Mouse (Mus musculus): ENCODE results near the gene Rapgef1. TPM values are rescaled to one million over a fixed set of nuclear protein-coding genes. Genes with fewer than 3 reads are reported as not detected.
A peak's percentile ranks its signal among the peaks of the same experiment; 100 is the strongest.

The Rapgef1 gene
- polyA plus RNA-seq, 1 experiment, result 58.8 TPM

DNA sequence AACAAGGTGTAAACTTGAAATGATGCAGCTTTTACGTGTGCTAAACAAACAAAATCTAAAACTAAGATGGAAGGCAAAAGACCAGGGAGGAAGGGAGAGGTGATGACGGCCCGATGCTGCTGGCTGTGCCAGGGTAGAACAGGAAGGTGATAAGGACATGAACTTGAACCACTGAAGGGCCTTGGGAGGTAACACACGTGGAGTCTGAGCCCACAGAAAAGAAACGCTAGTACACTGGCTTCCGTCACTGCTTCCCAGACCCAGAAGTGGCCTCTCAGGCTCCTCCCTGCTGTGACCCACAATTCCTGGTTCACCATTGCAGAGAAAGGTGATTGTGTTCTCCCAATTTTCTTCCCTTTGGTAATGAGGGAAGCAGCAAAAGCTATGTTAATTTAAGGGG lies 13.1 kb upstream of the Rapgef1 start:
- Histone ChIP-seq H3K27ac (ENCODE audit: control insufficient read depth, insufficient read depth, low read depth, low read length) (no peak overlapping the region), H3K27me3 (ENCODE audit: control insufficient read depth, insufficient read depth, low read length) (no peaks in the 10 kb centered on the region), H3K4me3 (ENCODE audit: control insufficient read depth, low read depth, low read length) (peak overlapping the region; percentile 49), H3K36me3 (ENCODE audit: control insufficient read depth, insufficient read depth, low read length) (no peaks in the 10 kb centered on the region), H3K4me1 (ENCODE audit: control insufficient read depth, insufficient read depth, low read length) (no peaks in the 10 kb centered on the region; the same call in 1 of the 2 replicates)
- TF ChIP-seq CTCF (IDR thresholded peaks at IDR 0.05; ENCODE audit: control insufficient read depth, insufficient read depth, insufficient replicate concordance, low read depth, low read length) (no peak), POLR2A (IDR thresholded peaks at IDR 0.05; ENCODE audit: control insufficient read depth, low read depth, low read length) (no peak)

DNA sequence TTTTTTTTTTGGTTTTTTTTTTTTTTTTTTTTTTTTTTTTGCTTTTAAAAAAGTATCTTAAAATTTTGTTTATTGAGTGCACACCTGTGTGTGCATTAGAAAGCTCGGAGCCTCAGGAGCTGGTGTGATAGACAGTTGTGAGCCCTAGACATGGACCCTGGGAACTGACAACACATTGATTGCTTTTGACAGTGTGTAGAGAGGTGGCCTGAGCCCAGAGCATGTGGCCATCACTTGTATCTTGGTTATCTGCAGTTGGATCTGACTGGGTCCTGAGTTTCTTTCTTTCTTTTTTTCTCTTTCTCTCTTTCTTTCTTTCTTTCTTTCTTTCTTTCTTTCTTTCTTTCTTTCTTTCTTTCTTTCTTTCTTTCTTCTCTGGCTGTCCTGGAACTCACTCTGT lies 2.2 kb upstream of the Rapgef1 start:
- Histone ChIP-seq H3K4me1 (ENCODE audit: control insufficient read depth, insufficient read depth, low read length) (peaks cover 11% of the 10 kb centered on the region), H3K27me3 (ENCODE audit: control insufficient read depth, insufficient read depth, low read length) (no peaks in the 10 kb centered on the region)
- TF ChIP-seq POLR2A (IDR thresholded peaks at IDR 0.05; ENCODE audit: control insufficient read depth, low read depth, low read length) (no peak), CTCF (IDR thresholded peaks at IDR 0.05; ENCODE audit: control insufficient read depth, insufficient read depth, insufficient replicate concordance, low read depth, low read length) (no peak)

DNA sequence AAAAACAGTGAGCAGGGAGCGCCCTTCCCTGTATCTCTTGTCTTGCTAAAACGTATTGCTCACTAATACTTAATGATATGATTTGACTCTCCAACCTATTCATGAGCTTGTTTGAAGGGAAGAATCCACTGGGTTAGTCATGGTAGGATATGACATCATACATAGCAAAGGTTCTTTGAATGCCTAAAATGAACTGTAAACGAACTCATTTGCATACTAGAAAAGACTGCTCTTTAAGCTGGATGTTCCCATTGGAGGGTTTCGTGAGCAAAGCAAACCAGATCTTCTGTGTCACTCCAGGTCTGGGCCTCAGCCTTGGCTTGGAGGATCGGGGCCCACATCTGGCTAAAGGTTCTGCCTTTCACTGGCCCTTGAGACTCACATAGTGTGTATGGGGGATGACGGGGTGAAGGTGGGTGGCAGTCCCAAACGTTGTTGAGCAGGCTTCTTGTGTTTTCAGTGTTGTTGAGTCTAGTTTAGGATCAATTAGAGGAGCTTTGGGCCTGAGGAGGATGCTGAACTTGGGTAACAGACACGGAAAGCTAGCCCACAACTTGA lies 515 bp upstream of the Rapgef1 start:
- Histone ChIP-seq H3K4me3 (ENCODE audit: control insufficient read depth, low read depth, low read length) (peak overlapping the region; percentile 70), H3K27me3 (ENCODE audit: control insufficient read depth, insufficient read depth, low read length) (no peaks in the 10 kb centered on the region), H3K36me3 (ENCODE audit: control insufficient read depth, insufficient read depth, low read length) (no peaks in the 10 kb centered on the region), H3K4me1 (ENCODE audit: control insufficient read depth, insufficient read depth, low read length) (peaks cover 17% of the 10 kb centered on the region), H3K27ac (ENCODE audit: control insufficient read depth, insufficient read depth, low read depth, low read length) (no peak overlapping the region)
- TF ChIP-seq CTCF (IDR thresholded peaks at IDR 0.05; ENCODE audit: control insufficient read depth, insufficient read depth, insufficient replicate concordance, low read depth, low read length) (no peak), POLR2A (IDR thresholded peaks at IDR 0.05; ENCODE audit: control insufficient read depth, low read depth, low read length) (no peak)

More for the DNA sequence above, 2.2 kb upstream of the Rapgef1 start:
- Histone ChIP-seq H3K36me3 (ENCODE audit: control insufficient read depth, insufficient read depth, low read length) (no peaks in the 10 kb centered on the region), H3K4me3 (ENCODE audit: control insufficient read depth, low read depth, low read length) (no peak overlapping the region), H3K27ac (ENCODE audit: control insufficient read depth, insufficient read depth, low read depth, low read length) (no peak overlapping the region)

DNA sequence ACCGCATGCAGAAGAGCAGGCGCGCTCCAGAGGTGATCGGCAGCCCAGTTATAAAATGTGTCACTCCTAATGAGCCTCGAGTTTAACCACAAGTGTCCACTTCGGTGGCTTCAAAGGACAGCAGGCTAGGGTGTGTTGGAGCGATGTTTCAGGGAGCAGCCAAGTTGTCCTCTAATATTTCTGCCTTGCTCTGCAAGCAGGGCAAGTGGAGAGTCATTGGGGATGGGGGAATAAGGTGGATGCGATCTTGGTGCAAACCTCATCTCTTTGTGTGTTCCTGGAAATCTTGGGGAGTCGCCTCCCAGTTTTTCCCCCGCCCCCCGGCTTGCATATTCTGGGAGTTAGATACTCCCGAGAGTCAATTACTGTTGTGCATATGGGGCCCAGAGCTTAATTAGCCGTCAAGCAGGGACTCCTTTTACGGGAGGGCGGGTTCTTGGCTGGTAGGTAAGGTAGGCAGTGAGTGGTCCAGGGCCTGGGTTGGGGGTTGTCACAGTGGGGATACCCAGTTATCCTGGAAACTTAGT lies 844 bp downstream of the Rapgef1 start:
- H3K36me3 ChIP-seq (ENCODE audit: control insufficient read depth, insufficient read depth, low read length), result no peaks in the 10 kb centered on the region
- TF ChIP-seq POLR2A (IDR thresholded peaks at IDR 0.05; ENCODE audit: control insufficient read depth, low read depth, low read length) (no peak), CTCF (IDR thresholded peaks at IDR 0.05; ENCODE audit: control insufficient read depth, insufficient read depth, insufficient replicate concordance, low read depth, low read length) (no peak)

DNA sequence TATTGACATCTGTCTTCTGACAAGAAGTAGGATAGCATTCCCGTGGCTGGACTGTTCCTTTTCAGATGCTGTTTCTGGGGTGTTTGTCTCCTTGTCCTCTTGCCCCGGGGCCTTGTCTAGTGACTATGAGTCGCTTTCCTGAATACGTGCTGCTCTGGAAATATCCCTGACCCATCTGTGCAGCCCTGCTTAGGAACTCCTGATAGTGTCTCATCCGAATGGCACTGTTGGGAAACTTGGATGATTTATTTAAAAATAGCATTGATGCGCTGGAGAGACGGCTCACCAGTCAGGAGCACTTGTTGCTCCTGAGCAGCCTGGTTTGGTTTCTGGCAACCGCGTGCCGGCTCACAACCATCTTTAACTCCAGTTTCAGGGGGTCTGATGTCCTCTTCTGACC lies 1.6 kb downstream of the Rapgef1 start:
- Histone ChIP-seq H3K4me3 (ENCODE audit: control insufficient read depth, low read depth, low read length) (no peak overlapping the region), H3K36me3 (ENCODE audit: control insufficient read depth, insufficient read depth, low read length) (no peaks in the 10 kb centered on the region), H3K4me1 (ENCODE audit: control insufficient read depth, insufficient read depth, low read length) (peaks cover 19% of the 10 kb centered on the region), H3K27me3 (ENCODE audit: control insufficient read depth, insufficient read depth, low read length) (no peaks in the 10 kb centered on the region), H3K27ac (ENCODE audit: control insufficient read depth, insufficient read depth, low read depth, low read length) (no peak overlapping the region)
- TF ChIP-seq CTCF (IDR thresholded peaks at IDR 0.05; ENCODE audit: control insufficient read depth, insufficient read depth, insufficient replicate concordance, low read depth, low read length), result no peak
- TF ChIP-seq POLR2A (IDR thresholded peaks at IDR 0.05; ENCODE audit: control insufficient read depth, low read depth, low read length), result no peak

More for the DNA sequence above, 844 bp downstream of the Rapgef1 start:
- Histone ChIP-seq H3K4me3 (ENCODE audit: control insufficient read depth, low read depth, low read length) (peak overlapping the region; percentile 89), H3K4me1 (ENCODE audit: control insufficient read depth, insufficient read depth, low read length) (peaks cover 19% of the 10 kb centered on the region), H3K27me3 (ENCODE audit: control insufficient read depth, insufficient read depth, low read length) (no peaks in the 10 kb centered on the region), H3K27ac (ENCODE audit: control insufficient read depth, insufficient read depth, low read depth, low read length) (0 out of 2 replicates have a peak overlapping the region, but pooled peaks have one; percentile 1)

DNA sequence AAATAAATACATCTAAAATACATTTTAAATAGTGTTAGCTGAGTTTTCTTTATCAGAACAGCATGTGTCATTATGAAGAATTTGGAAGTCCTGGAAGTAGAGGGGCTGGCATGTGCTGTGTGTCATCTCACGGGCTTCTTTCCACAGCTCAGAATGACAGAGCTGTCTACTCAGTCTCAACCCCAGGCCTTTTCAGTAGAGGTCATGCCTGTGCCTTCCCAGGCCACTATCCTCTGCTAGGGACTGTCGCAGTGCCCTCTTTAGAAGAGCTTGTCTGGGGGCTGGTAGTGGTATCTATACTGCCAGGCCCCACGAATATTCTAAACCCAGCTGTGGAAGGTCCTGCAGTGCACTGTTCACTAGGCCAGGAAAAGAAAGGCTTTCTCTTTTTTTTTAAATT lies 2.1 kb downstream of the Rapgef1 start:
- Histone ChIP-seq H3K36me3 (ENCODE audit: control insufficient read depth, insufficient read depth, low read length) (no peaks in the 10 kb centered on the region), H3K4me3 (ENCODE audit: control insufficient read depth, low read depth, low read length) (no peak overlapping the region), H3K27ac (ENCODE audit: control insufficient read depth, insufficient read depth, low read depth, low read length) (no peak overlapping the region), H3K27me3 (ENCODE audit: control insufficient read depth, insufficient read depth, low read length) (no peaks in the 10 kb centered on the region), H3K4me1 (ENCODE audit: control insufficient read depth, insufficient read depth, low read length) (peaks cover 19% of the 10 kb centered on the region)
- TF ChIP-seq CTCF (IDR thresholded peaks at IDR 0.05; ENCODE audit: control insufficient read depth, insufficient read depth, insufficient replicate concordance, low read depth, low read length) (no peak), POLR2A (IDR thresholded peaks at IDR 0.05; ENCODE audit: control insufficient read depth, low read depth, low read length) (no peak)

DNA sequence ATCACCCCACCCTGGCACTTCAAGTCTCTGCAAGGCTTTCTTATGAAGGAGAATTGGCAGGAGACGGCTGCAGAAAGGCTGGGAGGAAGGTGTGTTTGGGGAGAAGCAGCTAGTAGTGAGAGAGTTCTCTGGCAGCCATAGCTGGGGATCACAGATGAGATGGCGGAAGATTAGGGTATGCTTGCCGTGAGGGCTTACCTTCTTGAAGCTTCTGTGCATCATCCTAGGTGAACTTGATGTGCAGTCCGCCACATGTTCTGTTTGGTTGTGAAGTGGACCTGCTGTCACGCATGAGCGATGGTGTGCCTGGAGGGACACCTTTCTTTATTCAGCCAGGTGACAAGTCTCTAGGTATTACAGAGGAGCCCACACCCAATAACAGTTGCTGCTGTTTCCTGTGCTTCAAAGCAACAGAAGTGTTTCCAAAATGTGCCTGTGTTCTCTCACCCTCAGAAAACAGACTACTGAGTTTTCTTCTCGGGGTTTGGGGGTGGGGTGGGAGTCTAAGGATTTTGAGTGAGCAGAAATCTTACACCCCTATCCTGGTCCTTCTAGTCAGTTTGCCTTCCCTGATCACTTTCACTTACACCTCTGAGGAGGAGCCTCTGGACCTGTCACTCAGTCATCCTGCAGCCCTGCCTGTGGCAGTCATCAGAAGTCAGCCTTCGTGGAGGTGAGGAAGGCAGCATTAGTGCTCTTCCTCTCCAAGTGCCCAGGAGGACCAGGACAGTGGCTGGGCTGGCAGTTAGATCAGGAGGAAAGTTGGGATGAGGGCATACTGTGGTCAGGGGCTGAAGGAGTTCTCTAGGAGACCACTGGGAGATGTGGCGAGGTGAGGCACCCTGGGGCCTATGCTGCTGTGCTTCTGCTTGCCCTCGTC lies 2.8 kb downstream of the Rapgef1 start:
- H3K27ac ChIP-seq (ENCODE audit: control insufficient read depth, insufficient read depth, low read depth, low read length), result no peak overlapping the region
- H3K4me1 ChIP-seq (ENCODE audit: control insufficient read depth, insufficient read depth, low read length), result peaks cover 19% of the 10 kb centered on the region
- no peaks in the 10 kb centered on the region for H3K27me3 ChIP-seq (ENCODE audit: control insufficient read depth, insufficient read depth, low read length)
- H3K36me3 ChIP-seq (ENCODE audit: control insufficient read depth, insufficient read depth, low read length), result no peaks in the 10 kb centered on the region
- TF ChIP-seq POLR2A (IDR thresholded peaks at IDR 0.05; ENCODE audit: control insufficient read depth, low read depth, low read length), result no peak
- no peak for TF ChIP-seq CTCF (IDR thresholded peaks at IDR 0.05; ENCODE audit: control insufficient read depth, insufficient read depth, insufficient replicate concordance, low read depth, low read length)
- no peak overlapping the region for H3K4me3 ChIP-seq (ENCODE audit: control insufficient read depth, low read depth, low read length)
